Mouse (Mus musculus): ENCODE data around the gene Btg3. TPM values are rescaled to one million over a fixed set of nuclear protein-coding genes. Genes with fewer than 3 reads are reported as not detected.

The Btg3 gene
- polyA plus RNA-seq, 1 experiment: 3.5 TPM

DNA sequence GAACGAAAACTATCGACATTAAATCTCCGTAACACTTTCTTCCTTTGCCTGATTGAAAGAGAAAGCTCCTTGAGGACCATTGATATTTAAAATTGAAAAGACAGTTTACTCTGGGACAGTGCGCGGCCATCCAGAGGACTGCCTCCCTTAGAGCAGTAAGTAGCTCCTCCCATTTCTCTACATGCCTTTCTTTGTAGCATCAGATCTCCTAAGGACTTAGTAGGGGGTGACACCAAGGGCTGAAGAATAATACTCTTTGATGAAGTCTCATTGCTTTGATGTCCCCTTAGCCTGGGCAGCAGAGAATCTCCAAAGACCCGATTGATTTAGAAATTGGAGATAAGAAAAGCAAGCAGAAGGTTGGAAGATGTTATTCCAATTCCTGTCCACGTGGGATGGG lies 55.4 kb downstream of the Btg3 start:
- TF ChIP-seq POLR2A (IDR thresholded peaks at IDR 0.05; ENCODE audit: control insufficient read depth, extremely low read depth, insufficient read depth, low read length, poor library complexity) (no peak), CTCF (IDR thresholded peaks at IDR 0.05; ENCODE audit: borderline replicate concordance, control insufficient read depth, extremely low read depth, insufficient read depth, low read length, poor library complexity) (no peak)
- Histone ChIP-seq H3K4me3 (ENCODE audit: control insufficient read depth, insufficient read depth, low read length) (no peak overlapping the region), H3K27me3 (ENCODE audit: control insufficient read depth, insufficient read depth, low read length) (no peaks in the 10 kb centered on the region), H3K36me3 (ENCODE audit: control insufficient read depth, insufficient read depth, low read length) (no peaks in the 10 kb centered on the region), H3K27ac (ENCODE audit: control insufficient read depth, insufficient read depth, low read length) (no peak overlapping the region), H3K4me1 (replicated peaks; ENCODE audit: control insufficient read depth, insufficient read depth, low read length) (no peaks in the 10 kb centered on the region)
- no peak for DNase-seq
- WGBS: 59% methylated on average over 7 of the region's 7 CpGs

DNA sequence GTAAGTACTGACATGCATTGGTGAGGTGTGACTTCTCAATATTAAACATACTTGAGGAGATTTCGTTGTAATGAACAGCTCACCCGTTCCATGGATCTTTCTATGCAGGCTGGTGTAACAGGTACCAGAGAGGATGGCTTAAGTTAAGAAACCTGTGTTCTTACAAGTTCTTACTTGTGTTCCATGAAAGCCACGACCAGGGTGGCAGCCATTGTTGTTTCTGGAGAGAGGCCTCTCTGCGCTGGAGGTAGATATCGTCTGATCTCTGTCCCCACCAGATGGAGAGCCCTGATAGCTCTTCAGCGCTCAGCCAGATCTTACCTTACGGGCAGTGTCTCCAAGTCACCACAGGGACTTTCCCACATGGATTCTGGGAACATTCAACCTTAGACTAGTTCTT lies 57.3 kb downstream of the Btg3 start:
- TF ChIP-seq POLR2A (IDR thresholded peaks at IDR 0.05; ENCODE audit: control insufficient read depth, extremely low read depth, insufficient read depth, low read length, poor library complexity) (no peak), CTCF (IDR thresholded peaks at IDR 0.05; ENCODE audit: borderline replicate concordance, control insufficient read depth, extremely low read depth, insufficient read depth, low read length, poor library complexity) (no peak)
- DNase-seq: no peak
- WGBS: 91% methylated on average over 7 of the region's 7 CpGs
- Histone ChIP-seq H3K4me1 (replicated peaks; ENCODE audit: control insufficient read depth, insufficient read depth, low read length) (no peaks in the 10 kb centered on the region), H3K27ac (ENCODE audit: control insufficient read depth, insufficient read depth, low read length) (no peak overlapping the region), H3K4me3 (ENCODE audit: control insufficient read depth, insufficient read depth, low read length) (no peak overlapping the region), H3K27me3 (ENCODE audit: control insufficient read depth, insufficient read depth, low read length) (no peaks in the 10 kb centered on the region), H3K36me3 (ENCODE audit: control insufficient read depth, insufficient read depth, low read length) (no peaks in the 10 kb centered on the region)

DNA sequence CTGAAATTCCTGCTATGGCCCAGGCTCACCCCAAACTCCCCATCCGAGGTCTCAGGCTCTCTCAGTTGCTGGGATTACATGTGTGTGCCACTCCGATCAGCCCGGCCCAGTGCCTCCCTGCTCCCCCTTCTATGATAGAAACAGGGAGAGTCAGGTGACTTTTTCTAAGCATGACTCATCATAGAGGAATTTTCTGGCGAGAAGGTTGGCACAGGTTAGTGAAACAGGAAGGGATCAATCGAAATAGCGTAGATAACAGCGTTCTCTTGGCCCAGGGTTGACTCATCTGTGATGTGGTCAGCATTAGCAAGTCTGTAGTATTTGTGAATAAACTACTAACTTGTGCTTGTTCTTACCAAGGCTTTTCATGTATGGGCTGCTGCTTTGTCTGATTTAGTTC lies 59.0 kb downstream of the Btg3 start:
- TF ChIP-seq CTCF (IDR thresholded peaks at IDR 0.05; ENCODE audit: borderline replicate concordance, control insufficient read depth, extremely low read depth, insufficient read depth, low read length, poor library complexity): no peak
- TF ChIP-seq POLR2A (IDR thresholded peaks at IDR 0.05; ENCODE audit: control insufficient read depth, extremely low read depth, insufficient read depth, low read length, poor library complexity): no peak
- H3K27me3 ChIP-seq (ENCODE audit: control insufficient read depth, insufficient read depth, low read length): no peaks in the 10 kb centered on the region
- H3K4me1 ChIP-seq (replicated peaks; ENCODE audit: control insufficient read depth, insufficient read depth, low read length): no peaks in the 10 kb centered on the region
- H3K4me3 ChIP-seq (ENCODE audit: control insufficient read depth, insufficient read depth, low read length): no peak overlapping the region
- no peak for DNase-seq
- H3K27ac ChIP-seq (ENCODE audit: control insufficient read depth, insufficient read depth, low read length): no peak overlapping the region
- H3K36me3 ChIP-seq (ENCODE audit: control insufficient read depth, insufficient read depth, low read length): no peaks in the 10 kb centered on the region
- 72% methylated on average over 7 of the region's 7 CpGs for WGBS

DNA sequence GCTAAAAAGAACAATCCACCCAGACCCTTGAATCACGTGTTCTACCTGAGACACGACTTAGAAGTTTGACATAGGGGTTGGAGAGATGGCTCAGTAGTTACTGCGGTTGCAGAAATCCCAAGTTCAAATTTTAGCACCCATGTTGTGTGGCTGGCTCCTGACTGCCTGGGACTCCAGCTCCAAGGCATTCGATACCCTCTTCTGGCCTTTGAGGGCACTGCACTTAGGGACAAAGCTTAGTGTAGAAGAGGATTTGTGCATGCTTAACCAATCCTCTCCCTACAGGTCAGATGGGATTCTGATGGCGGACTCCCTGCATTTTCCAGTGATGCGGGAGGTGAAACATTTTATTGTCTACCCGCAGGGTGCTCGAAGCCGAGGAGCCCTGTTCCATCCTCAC lies 60.1 kb downstream of the Btg3 start:
- WGBS: 86% methylated on average over 9 of the region's 9 CpGs
- no peak for TF ChIP-seq POLR2A (IDR thresholded peaks at IDR 0.05; ENCODE audit: control insufficient read depth, extremely low read depth, insufficient read depth, low read length, poor library complexity)
- TF ChIP-seq CTCF (IDR thresholded peaks at IDR 0.05; ENCODE audit: borderline replicate concordance, control insufficient read depth, extremely low read depth, insufficient read depth, low read length, poor library complexity): peak; percentile 17; the same call in 1 of the 2 replicates
- DNase-seq: peak; percentile 49
- H3K4me1 ChIP-seq (replicated peaks; ENCODE audit: control insufficient read depth, insufficient read depth, low read length): no peaks in the 10 kb centered on the region
- no peak overlapping the region for H3K4me3 ChIP-seq (ENCODE audit: control insufficient read depth, insufficient read depth, low read length)
- no peaks in the 10 kb centered on the region for H3K27me3 ChIP-seq (ENCODE audit: control insufficient read depth, insufficient read depth, low read length)
- H3K27ac ChIP-seq (ENCODE audit: control insufficient read depth, insufficient read depth, low read length): no peak overlapping the region
- no peaks in the 10 kb centered on the region for H3K36me3 ChIP-seq (ENCODE audit: control insufficient read depth, insufficient read depth, low read length)

DNA sequence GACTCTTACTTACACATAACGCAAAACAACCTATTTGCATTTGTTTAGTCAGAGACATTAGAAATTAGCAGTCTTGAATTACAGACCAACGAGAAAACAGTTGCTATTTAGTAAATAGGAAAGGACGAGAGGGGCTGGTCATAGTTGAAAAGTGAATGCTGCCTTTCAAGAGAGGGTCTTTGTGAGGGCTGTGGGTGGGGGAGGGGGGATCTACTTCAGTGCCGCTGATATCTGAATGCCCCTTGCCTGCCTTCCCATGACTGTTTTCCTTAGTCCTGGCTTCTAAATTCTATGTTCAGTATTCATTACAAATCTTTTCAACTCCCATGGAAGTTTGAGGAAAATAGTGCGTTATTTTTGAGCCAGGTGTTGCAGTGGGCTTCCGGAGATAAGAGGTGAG lies 63.0 kb downstream of the Btg3 start:
- 93% methylated on average over 6 of the region's 6 CpGs for WGBS
- TF ChIP-seq POLR2A (IDR thresholded peaks at IDR 0.05; ENCODE audit: control insufficient read depth, extremely low read depth, insufficient read depth, low read length, poor library complexity): no peak
- TF ChIP-seq CTCF (IDR thresholded peaks at IDR 0.05; ENCODE audit: borderline replicate concordance, control insufficient read depth, extremely low read depth, insufficient read depth, low read length, poor library complexity): no peak
- no peaks in the 10 kb centered on the region for H3K4me1 ChIP-seq (replicated peaks; ENCODE audit: control insufficient read depth, insufficient read depth, low read length)
- no peaks in the 10 kb centered on the region for H3K27me3 ChIP-seq (ENCODE audit: control insufficient read depth, insufficient read depth, low read length)
- H3K27ac ChIP-seq (ENCODE audit: control insufficient read depth, insufficient read depth, low read length): no peak overlapping the region
- H3K36me3 ChIP-seq (ENCODE audit: control insufficient read depth, insufficient read depth, low read length): no peaks in the 10 kb centered on the region
- H3K4me3 ChIP-seq (ENCODE audit: control insufficient read depth, insufficient read depth, low read length): no peak overlapping the region
- DNase-seq: no peak

DNA sequence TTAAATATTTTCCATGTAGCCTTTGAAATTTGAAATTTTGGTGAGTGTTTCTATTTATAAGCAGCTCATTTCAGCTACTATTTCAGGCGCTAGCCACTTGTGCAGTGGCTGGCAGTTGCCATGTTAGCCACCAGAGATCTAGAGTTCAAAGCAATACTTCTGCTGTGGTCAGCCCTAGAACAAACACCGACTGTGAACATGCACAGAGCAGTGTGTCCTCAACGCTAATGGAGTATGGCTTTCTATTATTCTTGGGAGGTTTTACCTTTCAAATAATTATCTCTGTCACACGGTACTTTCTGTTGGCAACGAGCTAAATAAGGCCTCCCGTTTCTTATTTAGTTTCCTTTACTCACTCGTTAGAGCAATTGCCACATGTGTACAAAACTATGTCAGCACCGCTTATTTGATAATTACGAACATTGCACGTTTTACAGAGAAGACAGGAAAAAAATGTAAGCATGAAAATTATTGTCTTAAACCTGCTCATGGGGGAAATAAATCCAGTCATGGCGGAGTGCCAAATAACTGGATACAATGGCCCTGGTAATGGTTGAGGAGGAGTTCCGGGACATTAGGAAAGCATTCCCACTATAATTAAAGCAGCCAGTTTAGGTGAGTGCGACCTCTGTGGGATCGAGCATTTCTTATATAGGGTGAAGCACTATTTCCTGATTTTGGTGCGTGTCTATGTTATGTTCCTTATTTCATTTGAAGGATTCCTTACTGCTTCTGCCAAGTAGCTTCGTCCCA lies 63.7 kb downstream of the Btg3 start:
- 88% methylated on average over 16 of the region's 16 CpGs for WGBS
- Histone ChIP-seq H3K36me3 (ENCODE audit: control insufficient read depth, insufficient read depth, low read length) (no peaks in the 10 kb centered on the region), H3K27ac (ENCODE audit: control insufficient read depth, insufficient read depth, low read length) (no peak overlapping the region), H3K4me3 (ENCODE audit: control insufficient read depth, insufficient read depth, low read length) (no peak overlapping the region), H3K4me1 (replicated peaks; ENCODE audit: control insufficient read depth, insufficient read depth, low read length) (no peaks in the 10 kb centered on the region), H3K27me3 (ENCODE audit: control insufficient read depth, insufficient read depth, low read length) (no peaks in the 10 kb centered on the region)
- DNase-seq: no peak
- TF ChIP-seq CTCF (IDR thresholded peaks at IDR 0.05; ENCODE audit: borderline replicate concordance, control insufficient read depth, extremely low read depth, insufficient read depth, low read length, poor library complexity) (no peak), POLR2A (IDR thresholded peaks at IDR 0.05; ENCODE audit: control insufficient read depth, extremely low read depth, insufficient read depth, low read length, poor library complexity) (no peak)
